Comparison of ENCODE assay signal across 8 mouse cellular contexts in genomic region chr15:98727443-98728321, GRCm38 (mm10). TPM values are rescaled to one million over a fixed set of nuclear protein-coding genes. Genes with fewer than 3 reads are reported as not detected.
DNase-seq lines count a peak whose midpoint lies in the region; ATAC-seq and TF ChIP-seq lines count a peak whose summit lies in the region.

Fkbp11 (minus strand) TSS chr15:98728198.

- no peak within 1 kb of the TSS for H3K27ac ChIP-seq in hindbrain, postnatal 0 days
- peak within 1 kb of the TSS; percentile 45 for H3K27ac ChIP-seq in liver, embryonic 12.5 days

- peak within 1 kb of the TSS; percentile 42 for H3K4me3 ChIP-seq in hindbrain, postnatal 0 days (ENCODE audit: low read length)
- peak within 1 kb of the TSS; percentile 64 for H3K4me3 ChIP-seq in liver, embryonic 12.5 days

- H3K27me3 ChIP-seq in hindbrain, postnatal 0 days (ENCODE audit: insufficient read depth, low read length) = no peaks in the 10 kb centered on the region
- H3K27me3 ChIP-seq in liver, embryonic 12.5 days (replicated peaks) = peaks cover 57% of the 10 kb centered on the region

- H3K36me3 ChIP-seq in hindbrain, postnatal 0 days (ENCODE audit: insufficient read depth, low read length) = no peaks in the 10 kb centered on the region
- no peaks in the 10 kb centered on the region for H3K36me3 ChIP-seq in liver, embryonic 12.5 days

- peak; percentile 75 for DNase-seq in 3134 (ENCODE audit: extremely low read depth, insufficient read length, low spot score)
- peak; percentile 94 for DNase-seq in R1 (ENCODE audit: low read depth, low spot score)
- DNase-seq in cerebellum, postnatal 25 days = peak; percentile 53 to 64
- peak; percentile 58 for DNase-seq in gastrocnemius, postnatal 25 days
- DNase-seq in hindbrain, postnatal 0 days (ENCODE audit: low spot score) = peak; percentile 68
- DNase-seq in urinary bladder, postnatal 14 days (ENCODE audit: low spot score) = peak; percentile 63

- H3K4me2 ChIP-seq in hindbrain, postnatal 0 days (ENCODE audit: low read depth, low read length) = peak within 1 kb of the TSS; percentile 99
- H3K4me2 ChIP-seq in liver, embryonic 12.5 days = peak within 1 kb of the TSS; percentile 88

- WGBS in hindbrain, postnatal 0 days = under 1% methylated on average over 39 of the region's 39 CpGs
- WGBS in liver, embryonic 12.5 days (ENCODE audit: insufficient replicate concordance) = under 1% methylated on average over 39 of the region's 39 CpGs

- no peak for TF ChIP-seq CTCF in hindbrain, postnatal 0 days (IDR thresholded peaks at IDR 0.05; ENCODE audit: low read depth)

- peaks cover 4% of the 10 kb centered on the region; the same call in 1 of the 2 replicates for H3K4me1 ChIP-seq in hindbrain, postnatal 0 days (ENCODE audit: insufficient read depth, low read length)
- H3K4me1 ChIP-seq in liver, embryonic 12.5 days = peaks cover 51% of the 10 kb centered on the region

- peak within 1 kb of the TSS; percentile 25 for H3K9ac ChIP-seq in hindbrain, postnatal 0 days (replicated peaks; ENCODE audit: low read length)
- peak within 1 kb of the TSS; percentile 70 for H3K9ac ChIP-seq in liver, embryonic 12.5 days

- peak; percentile 84 for ATAC-seq in hindbrain, postnatal 0 days
- peak; percentile 75 for ATAC-seq in liver, embryonic 12.5 days
- peak; percentile 41 for ATAC-seq in monocyte, adult 5-6 weeks (replicated peaks; ENCODE audit: insufficient number of reproducible peaks, low FRiP score, low TSS enrichment, poor library complexity, severe bottlenecking)

- no peaks in the 10 kb centered on the region for H3K9me3 ChIP-seq in hindbrain, postnatal 0 days (ENCODE audit: low read length)
- no peaks in the 10 kb centered on the region for H3K9me3 ChIP-seq in liver, embryonic 12.5 days (replicated peaks)

RNA-seq across cellular contexts. Expression of gene Fkbp11, which starts in this region (rescaled TPM):
- total RNA-seq in gastrocnemius, postnatal 25 days (2021) = 1 to 10 TPM; 2.7 to 3.5 TPM
- total RNA-seq in hindbrain, postnatal 0 days (2014; rRNA removed) = 6.4 and 10.6 TPM in 2 replicates
- 5.0 and 6.6 TPM in 2 replicates for polyA plus RNA-seq in hindbrain, postnatal 0 days (2015; fragmentation: Nextera tagmentation; extraction: Ambion mirVana)
- 83.5 and 90.2 TPM in 2 replicates for polyA plus RNA-seq in liver, embryonic 12.5 days (2016; fragmentation: Nextera tagmentation; extraction: Ambion mirVana)
- total RNA-seq in monocyte, adult 5-6 weeks (2017) = 0.11 to 2.2 TPM in 2 of 3 replicates, not detected in the other

Comparison
In these comparisons a context has a peak if more than half of its experiments do, and no peak if none do; other contexts are left out.
1. RNA of gene Fkbp11 (polyA plus RNA-seq): 83.5 to 90.2 TPM in liver, embryonic 12.5 days; 5.0 to 6.6 TPM in hindbrain, postnatal 0 days; every median in the first group is over 10 times any median in the second.
2. Peak in every context shown above with its lines, with median percentiles within 50 percentile points of each other: DNase-seq and ATAC-seq.